Mouse (Mus musculus): Measurements from ENCODE around the gene Ocln. TPM values are rescaled to one million over a fixed set of nuclear protein-coding genes. Genes with fewer than 3 reads are reported as not detected.

Gene Ocln
- polyA plus RNA-seq, 1 experiment from 2014 or later, result 9.4 TPM

- Histone ChIP-seq H3K27ac (ENCODE audit: low read length) (no peak overlapping the region), H3K4me1 (ENCODE audit: control insufficient read depth, insufficient read depth, low read length) (no peaks in the 10 kb centered on the region), H3K9me3 (replicated peaks; ENCODE audit: control insufficient read depth, low read length, poor library complexity, severe bottlenecking) (no peaks in the 10 kb centered on the region), H3K4me3 (ENCODE audit: low read depth, low read length) (no peak overlapping the region), H3K36me3 (ENCODE audit: control insufficient read depth, insufficient read depth, low read length) (no peaks in the 10 kb centered on the region), H3K27me3 (ENCODE audit: control insufficient read depth, insufficient read depth, low read depth, low read length) (no peaks in the 10 kb centered on the region), H3K4me2 (ENCODE audit: low read length) (no peak overlapping the region), H3K9ac (ENCODE audit: low read depth, low read length) (no peak overlapping the region)
- no peak for ATAC-seq
- WGBS, result 82% methylated on average over 6 of the region's 6 CpGs
These were observed 26.4 kb downstream of the Ocln start for GRCm38 (mm10) chr13:100525935-100526648.

GRCm38 (mm10) chr13:100524896-100525295, 27.6 kb downstream of the Ocln start:
- no peak overlapping the region for H3K9ac ChIP-seq (ENCODE audit: low read depth, low read length)

GRCm38 (mm10) chr13:100523698-100524097, 28.8 kb downstream of the Ocln start:
- ATAC-seq, result no peak

More at GRCm38 (mm10) chr13:100524896-100525295, 27.6 kb downstream of the Ocln start:
- Histone ChIP-seq H3K27me3 (ENCODE audit: control insufficient read depth, insufficient read depth, low read depth, low read length) (no peaks in the 10 kb centered on the region), H3K36me3 (ENCODE audit: control insufficient read depth, insufficient read depth, low read length) (no peaks in the 10 kb centered on the region), H3K9me3 (replicated peaks; ENCODE audit: control insufficient read depth, low read length, poor library complexity, severe bottlenecking) (no peaks in the 10 kb centered on the region), H3K4me1 (ENCODE audit: control insufficient read depth, insufficient read depth, low read length) (no peaks in the 10 kb centered on the region), H3K27ac (ENCODE audit: low read length) (no peak overlapping the region), H3K4me3 (ENCODE audit: low read depth, low read length) (no peak overlapping the region), H3K4me2 (ENCODE audit: low read length) (no peak overlapping the region)
- WGBS, result 91% methylated on average over 6 of the region's 6 CpGs
- no peak for ATAC-seq

GRCm38 (mm10) chr13:100521724-100522591, 30.6 kb downstream of the Ocln start:
- no peaks in the 10 kb centered on the region for H3K27me3 ChIP-seq (ENCODE audit: control insufficient read depth, insufficient read depth, low read depth, low read length)
- no peaks in the 10 kb centered on the region for H3K4me1 ChIP-seq (ENCODE audit: control insufficient read depth, insufficient read depth, low read length)
- no peak overlapping the region for H3K27ac ChIP-seq (ENCODE audit: low read length)
- H3K36me3 ChIP-seq (ENCODE audit: control insufficient read depth, insufficient read depth, low read length), result no peaks in the 10 kb centered on the region
- ATAC-seq, result no peak
- H3K4me2 ChIP-seq (ENCODE audit: low read length), result no peak overlapping the region
- WGBS, result 88% methylated on average over 9 of the region's 9 CpGs
- H3K9ac ChIP-seq (ENCODE audit: low read depth, low read length), result no peak overlapping the region
- no peaks in the 10 kb centered on the region for H3K9me3 ChIP-seq (replicated peaks; ENCODE audit: control insufficient read depth, low read length, poor library complexity, severe bottlenecking)
- no peak overlapping the region for H3K4me3 ChIP-seq (ENCODE audit: low read depth, low read length)

More at GRCm38 (mm10) chr13:100523698-100524097, 28.8 kb downstream of the Ocln start:
- Histone ChIP-seq H3K9ac (ENCODE audit: low read depth, low read length) (no peak overlapping the region), H3K4me3 (ENCODE audit: low read depth, low read length) (no peak overlapping the region), H3K4me2 (ENCODE audit: low read length) (no peak overlapping the region), H3K27me3 (ENCODE audit: control insufficient read depth, insufficient read depth, low read depth, low read length) (no peaks in the 10 kb centered on the region), H3K4me1 (ENCODE audit: control insufficient read depth, insufficient read depth, low read length) (no peaks in the 10 kb centered on the region), H3K27ac (ENCODE audit: low read length) (no peak overlapping the region), H3K9me3 (replicated peaks; ENCODE audit: control insufficient read depth, low read length, poor library complexity, severe bottlenecking) (no peaks in the 10 kb centered on the region), H3K36me3 (ENCODE audit: control insufficient read depth, insufficient read depth, low read length) (no peaks in the 10 kb centered on the region)
- 87% methylated on average over 2 of the region's 2 CpGs for WGBS

- H3K9ac ChIP-seq (ENCODE audit: low read depth, low read length), result no peak overlapping the region
- H3K4me1 ChIP-seq (ENCODE audit: control insufficient read depth, insufficient read depth, low read length), result no peaks in the 10 kb centered on the region
- WGBS, result 64% methylated on average over 2 of the region's 2 CpGs
- H3K27ac ChIP-seq (ENCODE audit: low read length), result no peak overlapping the region
- H3K4me3 ChIP-seq (ENCODE audit: low read depth, low read length), result no peak overlapping the region
- no peak for ATAC-seq
- H3K4me2 ChIP-seq (ENCODE audit: low read length), result no peak overlapping the region
- H3K9me3 ChIP-seq (replicated peaks; ENCODE audit: control insufficient read depth, low read length, poor library complexity, severe bottlenecking), result no peaks in the 10 kb centered on the region
- H3K27me3 ChIP-seq (ENCODE audit: control insufficient read depth, insufficient read depth, low read depth, low read length), result no peaks in the 10 kb centered on the region
- H3K36me3 ChIP-seq (ENCODE audit: control insufficient read depth, insufficient read depth, low read length), result no peaks in the 10 kb centered on the region
These were observed 33.4 kb downstream of the Ocln start for GRCm38 (mm10) chr13:100519162-100519561.

- Histone ChIP-seq H3K9ac (ENCODE audit: low read depth, low read length) (no peak overlapping the region), H3K27me3 (ENCODE audit: control insufficient read depth, insufficient read depth, low read depth, low read length) (no peaks in the 10 kb centered on the region), H3K9me3 (replicated peaks; ENCODE audit: control insufficient read depth, low read length, poor library complexity, severe bottlenecking) (no peaks in the 10 kb centered on the region), H3K4me1 (ENCODE audit: control insufficient read depth, insufficient read depth, low read length) (no peaks in the 10 kb centered on the region), H3K4me2 (ENCODE audit: low read length) (no peak overlapping the region), H3K4me3 (ENCODE audit: low read depth, low read length) (no peak overlapping the region), H3K27ac (ENCODE audit: low read length) (no peak overlapping the region), H3K36me3 (ENCODE audit: control insufficient read depth, insufficient read depth, low read length) (no peaks in the 10 kb centered on the region)
- WGBS, result 97% methylated on average over 6 of the region's 6 CpGs
- no peak for ATAC-seq
These were observed 34.3 kb downstream of the Ocln start for GRCm38 (mm10) chr13:100518191-100518590.

GRCm38 (mm10) chr13:100517652-100518153, 34.8 kb downstream of the Ocln start:
- H3K27me3 ChIP-seq (ENCODE audit: control insufficient read depth, insufficient read depth, low read depth, low read length), result no peaks in the 10 kb centered on the region
- no peak overlapping the region for H3K9ac ChIP-seq (ENCODE audit: low read depth, low read length)
- no peak overlapping the region for H3K4me3 ChIP-seq (ENCODE audit: low read depth, low read length)
- H3K27ac ChIP-seq (ENCODE audit: low read length), result no peak overlapping the region
- H3K36me3 ChIP-seq (ENCODE audit: control insufficient read depth, insufficient read depth, low read length), result no peaks in the 10 kb centered on the region
- no peak for ATAC-seq
- 92% methylated on average over 6 of the region's 6 CpGs for WGBS
- no peaks in the 10 kb centered on the region for H3K9me3 ChIP-seq (replicated peaks; ENCODE audit: control insufficient read depth, low read length, poor library complexity, severe bottlenecking)
- no peaks in the 10 kb centered on the region for H3K4me1 ChIP-seq (ENCODE audit: control insufficient read depth, insufficient read depth, low read length)
- H3K4me2 ChIP-seq (ENCODE audit: low read length), result no peak overlapping the region

- H3K4me3 ChIP-seq (ENCODE audit: low read depth, low read length), result no peak overlapping the region
- no peaks in the 10 kb centered on the region for H3K36me3 ChIP-seq (ENCODE audit: control insufficient read depth, insufficient read depth, low read length)
- H3K4me1 ChIP-seq (ENCODE audit: control insufficient read depth, insufficient read depth, low read length), result no peaks in the 10 kb centered on the region
- no peaks in the 10 kb centered on the region for H3K27me3 ChIP-seq (ENCODE audit: control insufficient read depth, insufficient read depth, low read depth, low read length)
- no peak overlapping the region for H3K4me2 ChIP-seq (ENCODE audit: low read length)
- 38% methylated on average over 12 of the region's 12 CpGs for WGBS
- no peak overlapping the region for H3K9ac ChIP-seq (ENCODE audit: low read depth, low read length)
- no peak for ATAC-seq
- 0 out of 2 replicates have a peak overlapping the region, but pooled peaks have one; percentile 2 for H3K27ac ChIP-seq (ENCODE audit: low read length)
- H3K9me3 ChIP-seq (replicated peaks; ENCODE audit: control insufficient read depth, low read length, poor library complexity, severe bottlenecking), result no peaks in the 10 kb centered on the region
These were observed 36.1 kb downstream of the Ocln start for GRCm38 (mm10) chr13:100516213-100517105.
